Mouse (Mus musculus): Measurements from ENCODE around the gene Hmgcs1.

Hmgcs1 gene

GRCm38 (mm10) chr13:119746930-119747329, 56.8 kb downstream of the Hmgcs1 start:
- in situ Hi-C loops (cut with MboI, MseI): no loop called here

GRCm38 (mm10) chr13:119753859-119754634, 63.9 kb downstream of the Hmgcs1 start:
- in situ Hi-C loops (cut with MboI, MseI): no loop called here

DNA sequence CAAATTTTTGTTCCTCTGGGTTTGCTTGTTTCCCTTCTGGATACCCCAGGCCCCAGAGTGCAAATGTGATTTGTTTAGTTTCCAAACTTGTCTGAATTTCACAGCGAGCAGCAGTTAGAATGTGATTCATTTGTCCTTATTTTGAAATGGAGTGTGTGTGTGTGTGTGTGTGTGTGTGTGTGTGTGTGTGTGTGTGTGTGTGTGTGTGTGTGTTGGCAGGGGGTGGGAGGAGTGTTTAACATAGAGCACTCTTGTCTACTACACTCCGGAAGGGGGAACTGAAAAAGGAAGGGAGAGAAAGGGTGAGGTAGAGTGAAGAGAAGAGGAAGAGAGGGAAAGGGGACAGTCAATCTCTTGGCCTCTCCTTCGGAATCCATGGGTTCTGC, 64.4 kb downstream of the Hmgcs1 start:
- in situ Hi-C loops (cut with MboI, MseI): no loop called here

DNA sequence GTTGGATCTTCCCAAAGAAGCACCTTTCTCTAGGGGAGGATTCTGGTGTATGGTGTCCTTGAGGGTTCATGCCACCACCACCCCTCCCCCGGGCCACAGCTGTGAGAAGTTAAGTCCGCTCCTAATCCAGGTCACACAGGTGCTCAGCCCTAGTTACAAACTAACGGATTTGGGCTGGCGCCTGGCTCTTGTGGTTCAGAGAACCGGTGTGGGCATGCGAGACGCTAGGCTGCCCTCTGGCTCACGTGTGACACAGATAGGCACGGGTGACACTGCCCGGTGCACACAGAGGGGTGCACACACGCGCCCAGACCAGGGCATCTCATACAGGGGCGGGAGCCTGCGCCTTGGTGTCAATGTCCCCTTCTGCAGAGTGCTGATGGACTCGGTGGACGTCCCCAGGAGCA, 65.0 kb downstream of the Hmgcs1 start:
- in situ Hi-C loops (cut with MboI, MseI): no loop called here

DNA sequence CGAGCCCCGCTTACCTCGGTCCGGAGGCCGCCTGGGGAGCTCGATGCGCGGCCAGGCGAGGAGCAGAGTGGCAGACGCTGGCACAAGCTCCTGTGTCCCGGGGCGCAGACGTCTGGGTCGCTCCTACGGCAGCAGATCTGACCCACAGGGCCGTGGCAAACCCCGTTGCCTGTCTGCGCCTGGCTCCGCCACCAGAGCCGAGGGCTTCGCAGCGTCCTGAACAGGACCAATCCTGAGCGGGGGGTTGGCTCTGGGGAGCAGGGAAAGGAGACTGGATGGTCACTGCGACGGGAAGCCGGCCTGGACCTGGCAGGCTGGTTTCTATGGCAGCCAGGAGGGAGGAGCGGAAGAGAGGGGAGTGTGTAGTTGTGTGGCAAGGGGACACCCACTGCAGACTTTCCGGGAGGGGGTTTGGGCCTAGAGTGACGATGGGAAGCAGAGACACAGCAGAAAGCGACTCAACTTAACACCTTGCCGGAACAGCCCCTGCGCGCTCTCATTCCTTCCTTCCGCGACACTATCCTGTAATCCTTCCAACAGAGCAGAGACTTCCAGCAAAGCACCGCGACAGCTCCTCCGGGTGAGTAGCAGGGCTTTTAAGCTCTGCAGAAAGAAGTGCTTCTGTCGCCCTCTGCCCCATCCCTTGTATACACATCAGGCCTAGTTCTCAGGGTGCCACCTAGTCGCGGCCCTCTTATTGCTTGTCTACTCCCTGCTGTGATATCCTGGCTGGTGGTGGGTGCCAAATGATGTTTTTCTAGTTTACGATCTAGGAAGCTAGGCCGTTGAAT, 65.7 kb downstream of the Hmgcs1 start, which contains the start of gene Nim1k:
Nim1k (minus strand) TSS at position 202 of the 791 bp plus-strand sequence.
- in situ Hi-C loops (cut with MboI, MseI): no loop called here

GRCm38 (mm10) chr13:119756831-119757230, 66.7 kb downstream of the Hmgcs1 start:
- in situ Hi-C loops (cut with MboI, MseI): no loop called here

Data from T-helper 2 cell (primary cell).